Mouse (Mus musculus) midbrain, postnatal 0 days (tissue): ENCODE results near the gene Il1rapl2. TPM values are rescaled to one million over a fixed set of nuclear protein-coding genes. Genes with fewer than 3 reads are reported as not detected.

Experiments used
- ATAC-seq: fragments of 200-750 bp; cut with Nextera tagmentation; 2 replicates; pipeline ENCODE4 v1.8.0; 2017; ENCODE audit warnings: moderate number of reproducible peaks, mild to moderate bottlenecking, moderate TSS enrichment, moderate library complexity; ENCODE audit not compliant: low FRiP score
- DNase-seq: peaks from one replicate; pipeline ENCODE4 v3.0.0-alpha.2; 2015; ENCODE audit warnings: low spot score
- H3K27ac ChIP-seq: fragments of 300-500 bp; sonication (generic); 2 replicates; pipeline ENCODE4 v1.5.1; 2014; ENCODE audit warnings: low read depth, mild to moderate bottlenecking, low read length, mixed read lengths
- H3K27me3 ChIP-seq: fragments of 300-500 bp; sonication (generic); 2 replicates; pipeline ENCODE4 v1.6.1; 2014; ENCODE audit warnings: low read length, control low read depth, mixed read lengths; ENCODE audit not compliant: insufficient read depth
- H3K36me3 ChIP-seq: fragments of 300-500 bp; sonication (generic); 2 replicates; pipeline ENCODE4 v1.6.1; 2014; ENCODE audit warnings: low read length, control low read depth, mixed read lengths; ENCODE audit not compliant: insufficient read depth
- H3K4me1 ChIP-seq: fragments of 300-500 bp; sonication (generic); 2 replicates; pipeline ENCODE4 v1.6.1; 2014; ENCODE audit warnings: mild to moderate bottlenecking, control low read depth, antibody characterized with exemption, low read length, mixed read lengths; ENCODE audit not compliant: insufficient read depth
- H3K4me2 ChIP-seq: fragments of 300-500 bp; sonication (generic); 2 replicates; pipeline ENCODE4 v1.6.1; 2014; ENCODE audit warnings: low read depth, mild to moderate bottlenecking, low read length, mixed read lengths; ENCODE audit not compliant: poor library complexity, severe bottlenecking
- H3K4me3 ChIP-seq: fragments of 300-500 bp; sonication (generic); 2 replicates; pipeline ENCODE4 v1.5.1; 2014; ENCODE audit warnings: low read depth, mild to moderate bottlenecking, low read length, moderate library complexity
- H3K9ac ChIP-seq: fragments of 300-500 bp; sonication (generic); replicated peaks from 2 replicates; pipeline ENCODE4 v1.6.1; 2014; ENCODE audit warnings: mild to moderate bottlenecking, low read length, moderate library complexity, mixed read lengths; ENCODE audit not compliant: poor library complexity, severe bottlenecking
- H3K9me3 ChIP-seq: fragments of 300-500 bp; sonication (generic); 2 replicates; pipeline ENCODE4 v1.6.1; 2016; ENCODE audit warnings: low read length, control low read depth
- CTCF ChIP-seq: IDR thresholded peaks from 2 replicates; pipeline ENCODE4 v1.5.1; 2016; ENCODE audit warnings: antibody characterized with exemption, mild to moderate bottlenecking
- WGBS: fragments of 180-500 bp; shearing (Covaris S2); extraction: QIAGEN DNeasy Blood & Tissue Kit; methylation state at CpG from one replicate; pipeline ENCODE4 v1.1.7; 2014; 5-methylcytosine and 5-hydroxymethylcytosine counted together
- polyA plus RNA-seq: library from polyadenylated mRNA; unstranded; fragments of >200 nt; fragmentation: Nextera tagmentation; extraction: Ambion mirVana; gene quantifications from 2 replicates; pipeline ENCODE4 v1.2.1, GENCODE M21; 2015
- total RNA-seq: library from RNA; depleted of rRNA; stranded (reverse); fragments of >200 nt; gene quantifications from 2 replicates; pipeline ENCODE4 v1.2.3, GENCODE M21; 2014

Gene Il1rapl2
- total and polyA plus RNA-seq, 2 experiments from 2014 or later: 5.9 to 7.1 TPM

- Histone ChIP-seq H3K9me3 (no peaks in the 10 kb centered on the region), H3K9ac (no peak overlapping the region), H3K4me3 (no peak overlapping the region), H3K4me2 (no peak overlapping the region), H3K4me1 (no peaks in the 10 kb centered on the region), H3K27me3 (no peaks in the 10 kb centered on the region), H3K27ac (no peak overlapping the region), H3K36me3 (no peaks in the 10 kb centered on the region)
- WGBS: 60% methylated on average over 2 of the region's 2 CpGs
- DNase-seq: no peak
- no peak for ATAC-seq
- TF ChIP-seq CTCF: no peak
These were observed 863.4 kb downstream of the Il1rapl2 start for GRCm38 (mm10) chrX:138433794-138434193.

- DNase-seq (no peak), ATAC-seq (no peak)
- WGBS: 80% methylated on average over 3 of the region's 3 CpGs
- no peak overlapping the region for H3K4me2 ChIP-seq
- H3K36me3 ChIP-seq: no peaks in the 10 kb centered on the region
- H3K27me3 ChIP-seq: no peaks in the 10 kb centered on the region
- no peak overlapping the region for H3K9ac ChIP-seq
- no peak overlapping the region for H3K4me3 ChIP-seq
- H3K27ac ChIP-seq: no peak overlapping the region
- H3K9me3 ChIP-seq: no peaks in the 10 kb centered on the region
- H3K4me1 ChIP-seq: no peaks in the 10 kb centered on the region
- TF ChIP-seq CTCF: no peak
These were observed 867.5 kb downstream of the Il1rapl2 start for GRCm38 (mm10) chrX:138437939-138438338.

- Histone ChIP-seq H3K4me3 (no peak overlapping the region), H3K4me1 (no peaks in the 10 kb centered on the region), H3K36me3 (no peaks in the 10 kb centered on the region), H3K27me3 (no peaks in the 10 kb centered on the region), H3K4me2 (no peak overlapping the region), H3K9me3 (no peaks in the 10 kb centered on the region), H3K9ac (no peak overlapping the region), H3K27ac (no peak overlapping the region)
- 71% methylated on average over 2 of the region's 2 CpGs for WGBS
- no peak for TF ChIP-seq CTCF
- ATAC-seq (no peak), DNase-seq (no peak)
These were observed 879.4 kb downstream of the Il1rapl2 start for GRCm38 (mm10) chrX:138449856-138450255.

- no peaks in the 10 kb centered on the region for H3K9me3 ChIP-seq
- no peaks in the 10 kb centered on the region for H3K4me1 ChIP-seq
- DNase-seq (no peak), ATAC-seq (no peak)
- no peak for TF ChIP-seq CTCF
- H3K4me2 ChIP-seq: no peak overlapping the region
- no peak overlapping the region for H3K4me3 ChIP-seq
- WGBS: 76% methylated on average over 3 of the region's 3 CpGs
- no peaks in the 10 kb centered on the region for H3K36me3 ChIP-seq
- no peaks in the 10 kb centered on the region for H3K27me3 ChIP-seq
- H3K9ac ChIP-seq: no peak overlapping the region
- no peak overlapping the region for H3K27ac ChIP-seq
These were observed 908.1 kb downstream of the Il1rapl2 start for GRCm38 (mm10) chrX:138478488-138478887.

- Histone ChIP-seq H3K4me1 (no peaks in the 10 kb centered on the region), H3K27me3 (no peaks in the 10 kb centered on the region), H3K36me3 (no peaks in the 10 kb centered on the region), H3K4me2 (no peak overlapping the region), H3K27ac (no peak overlapping the region), H3K9me3 (no peaks in the 10 kb centered on the region), H3K9ac (no peak overlapping the region), H3K4me3 (no peak overlapping the region)
- 96% methylated on average over 1 of the region's 1 CpGs for WGBS
- no peak for TF ChIP-seq CTCF
- no peak for ATAC-seq
- DNase-seq: no peak
These were observed 930.1 kb downstream of the Il1rapl2 start for GRCm38 (mm10) chrX:138500510-138500909.

- no peak overlapping the region for H3K27ac ChIP-seq
- H3K4me1 ChIP-seq: no peaks in the 10 kb centered on the region
- DNase-seq (no peak), ATAC-seq (no peak)
- H3K36me3 ChIP-seq: no peaks in the 10 kb centered on the region
- no peaks in the 10 kb centered on the region for H3K27me3 ChIP-seq
- H3K9ac ChIP-seq: no peak overlapping the region
- TF ChIP-seq CTCF: no peak
- no peaks in the 10 kb centered on the region for H3K9me3 ChIP-seq
- 45% methylated on average over 3 of the region's 3 CpGs for WGBS
- H3K4me3 ChIP-seq: no peak overlapping the region
- no peak overlapping the region for H3K4me2 ChIP-seq
These were observed 934.6 kb downstream of the Il1rapl2 start for GRCm38 (mm10) chrX:138505049-138505448.
